Mouse (Mus musculus) urinary bladder, adult 18-20 months (tissue): Measurements from ENCODE around the gene Slc9a4.
"Not testable (repeated sequence)": the region's sequence is repeated elsewhere in the genome, so short reads cannot be mapped to it uniquely, and the experiment has no call there.

Experiments
- DNase-seq, 2 experiments: peaks; one replicate each; pipeline ENCODE4 v3.0.0; 2022; ENCODE audit warnings: low spot score in 2 of 2, mixed read lengths in 2 of 2

Slc9a4 gene

GRCm38 (mm10) chr1:40579784-40580183 lies at the start of gene Slc9a4:
TSS of gene Slc9a4 (plus strand) at chr1:40580081.
- peak; percentile 11 to 30 for DNase-seq

- no peak for DNase-seq
These were observed 42.3 kb upstream of the Slc9a4 start for GRCm38 (mm10) chr1:40537577-40537976.

GRCm38 (mm10) chr1:40544650-40545049 lies 35.2 kb upstream of the Slc9a4 start:
- DNase-seq = peak; percentile 21 to 22

- no peak for DNase-seq
These were observed 33.2 kb upstream of the Slc9a4 start for GRCm38 (mm10) chr1:40546645-40547044.

GRCm38 (mm10) chr1:40547064-40547572 lies 32.8 kb upstream of the Slc9a4 start:
- no peak for DNase-seq

- no peak for DNase-seq
These were observed 32.1 kb upstream of the Slc9a4 start for GRCm38 (mm10) chr1:40547762-40548161.

- no peak for DNase-seq
These were observed 10.5 kb upstream of the Slc9a4 start for GRCm38 (mm10) chr1:40569374-40569773.

GRCm38 (mm10) chr1:40580269-40580668 lies 388 bp downstream of the Slc9a4 start:
- no peak for DNase-seq

GRCm38 (mm10) chr1:40586776-40587175 lies 6.9 kb downstream of the Slc9a4 start:
- no peak for DNase-seq

DNA sequence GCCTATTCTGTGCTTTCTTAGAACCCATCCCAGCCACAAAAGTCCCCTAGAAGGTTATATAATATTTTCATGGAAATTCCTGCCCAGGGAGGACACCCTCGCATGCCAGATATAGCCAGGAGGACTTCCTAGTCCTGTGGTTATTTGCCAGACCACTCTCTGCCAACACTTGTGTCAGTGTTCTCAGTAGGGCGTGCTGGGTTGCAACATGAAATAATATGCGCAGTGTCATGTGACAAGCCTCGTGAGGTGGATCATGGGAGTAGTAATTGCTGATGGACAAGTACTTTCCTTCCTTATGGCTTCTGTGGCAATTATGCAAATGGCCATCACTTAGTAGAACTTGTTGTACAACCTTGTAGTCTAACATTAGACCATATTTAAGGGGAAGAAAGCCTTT lies 11.1 kb downstream of the Slc9a4 start:
- DNase-seq = no peak

DNA sequence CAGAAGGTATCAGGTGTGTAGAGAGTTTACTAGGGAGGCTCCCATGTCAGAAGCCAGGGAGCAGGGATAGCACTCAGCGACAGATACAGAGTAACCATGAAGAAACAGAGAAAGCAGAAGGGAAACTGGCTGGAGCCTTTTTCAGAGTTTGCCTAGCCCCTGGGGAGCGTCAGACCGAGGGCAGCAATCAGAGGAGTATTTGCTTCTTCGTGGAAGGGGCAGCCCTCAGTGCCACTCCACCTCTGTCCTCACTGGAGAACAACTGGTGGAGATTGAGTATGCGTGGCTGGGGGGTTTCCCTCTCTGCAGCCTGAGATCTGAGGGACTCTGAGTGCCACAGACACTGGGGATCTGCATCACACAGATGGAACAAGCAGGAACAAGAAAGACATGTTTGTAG lies 17.9 kb downstream of the Slc9a4 start:
- no peak for DNase-seq

DNA sequence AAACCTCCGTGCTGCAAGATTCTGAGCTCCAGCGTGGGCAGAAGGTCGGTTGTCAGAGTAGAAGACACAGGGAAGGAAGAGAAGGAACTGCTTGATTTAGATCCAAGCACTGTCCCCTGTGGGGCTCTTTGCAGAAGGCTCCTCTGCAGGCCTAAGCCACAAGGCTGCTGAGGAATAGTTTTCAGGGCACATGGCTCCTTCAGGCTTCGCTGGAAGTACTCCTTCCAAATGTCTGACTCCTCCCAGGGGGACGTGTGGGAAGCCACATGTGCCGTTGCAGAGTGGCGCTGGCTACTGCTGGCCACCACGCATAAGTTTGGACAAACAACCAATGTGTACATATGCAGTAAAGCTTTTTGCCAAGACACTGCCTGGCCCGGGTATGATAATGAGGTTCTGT lies 19.8 kb downstream of the Slc9a4 start:
- not testable (repeated sequence) for DNase-seq

GRCm38 (mm10) chr1:40600394-40601327 lies 20.8 kb downstream of the Slc9a4 start:
- no peak for DNase-seq

DNA sequence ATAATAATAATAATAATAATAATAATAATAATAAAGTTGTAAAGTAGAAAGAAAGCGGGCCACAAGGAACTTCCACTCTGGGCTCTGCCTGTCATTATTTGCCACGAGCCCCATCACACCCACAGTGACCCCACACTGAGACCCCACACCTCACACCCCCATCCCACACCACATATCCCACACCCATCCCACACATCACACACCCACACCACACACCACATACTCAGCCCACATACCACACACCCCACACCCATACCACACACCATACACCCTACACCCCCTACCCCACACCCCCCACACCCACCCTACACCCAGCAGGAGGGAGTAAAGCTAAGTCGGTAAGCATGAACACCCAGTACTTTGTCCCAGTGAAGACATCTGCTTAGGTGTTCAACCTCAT lies 21.6 kb downstream of the Slc9a4 start:
- no peak for DNase-seq

DNA sequence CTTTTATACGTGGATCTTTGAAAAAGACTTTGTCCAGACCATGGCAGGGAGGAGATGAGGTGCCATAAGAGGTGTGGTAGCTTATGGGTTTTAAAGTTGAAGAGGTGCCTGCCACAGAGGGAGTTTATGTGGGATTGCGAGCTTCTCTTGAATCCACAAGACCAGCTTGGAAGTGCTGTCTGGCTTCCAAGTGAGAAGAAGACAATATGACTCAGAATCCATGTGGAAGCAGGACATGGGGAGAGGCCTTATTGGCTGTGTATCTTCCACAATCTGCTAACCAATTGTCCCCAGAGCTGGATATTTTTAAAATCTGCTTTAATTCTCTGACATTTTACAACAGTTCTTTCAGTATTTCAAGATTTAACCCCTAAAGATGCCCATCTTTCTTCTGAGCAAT lies 33.3 kb downstream of the Slc9a4 start:
- DNase-seq = no peak

- DNase-seq = no peak
These were observed 39.2 kb downstream of the Slc9a4 start for GRCm38 (mm10) chr1:40619093-40619492.

DNA sequence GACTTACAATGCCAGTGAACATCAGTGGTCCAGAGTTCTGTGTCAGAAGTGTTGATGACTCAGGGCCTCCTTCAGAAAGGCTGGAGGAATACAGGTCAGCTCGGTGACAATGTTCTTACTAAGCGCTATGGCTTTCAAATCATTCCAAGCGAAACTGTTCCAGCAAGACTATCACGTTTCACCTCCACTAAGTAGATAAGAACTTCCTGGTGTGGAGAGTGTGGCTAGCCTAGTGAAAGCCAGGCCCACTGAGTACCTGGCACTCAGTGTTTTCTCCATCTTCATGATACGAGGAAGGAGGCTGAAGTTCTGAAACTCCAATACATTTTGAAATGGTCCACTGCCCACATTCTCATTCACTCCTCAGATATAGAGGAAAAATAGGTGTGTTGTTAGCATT lies 40.0 kb downstream of the Slc9a4 start:
- DNase-seq = no peak

- no peak for DNase-seq
These were observed 45.1 kb downstream of the Slc9a4 start for GRCm38 (mm10) chr1:40624954-40625353.

DNA sequence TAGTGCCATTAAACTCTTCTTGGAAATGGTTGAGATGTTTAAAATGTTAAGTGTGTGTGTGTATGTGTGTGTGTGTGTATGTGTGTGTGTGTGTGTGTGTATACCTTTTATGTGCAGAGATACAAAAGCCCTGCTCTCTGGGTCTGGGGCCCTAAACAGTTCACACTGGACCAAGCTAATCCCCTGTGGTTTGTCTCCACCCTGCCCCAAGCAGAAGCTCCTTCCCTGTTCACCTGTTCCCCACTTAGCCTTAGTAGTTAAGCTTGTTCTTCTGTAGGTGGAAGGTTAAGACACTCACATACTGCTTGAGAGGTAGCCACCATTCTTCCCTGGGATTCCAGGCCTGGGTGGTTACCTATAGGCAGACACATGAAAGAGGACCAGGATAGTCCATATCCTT lies 47.1 kb downstream of the Slc9a4 start:
- no peak for DNase-seq

- DNase-seq = no peak
These were observed 48.6 kb downstream of the Slc9a4 start for GRCm38 (mm10) chr1:40628443-40628842.

DNA sequence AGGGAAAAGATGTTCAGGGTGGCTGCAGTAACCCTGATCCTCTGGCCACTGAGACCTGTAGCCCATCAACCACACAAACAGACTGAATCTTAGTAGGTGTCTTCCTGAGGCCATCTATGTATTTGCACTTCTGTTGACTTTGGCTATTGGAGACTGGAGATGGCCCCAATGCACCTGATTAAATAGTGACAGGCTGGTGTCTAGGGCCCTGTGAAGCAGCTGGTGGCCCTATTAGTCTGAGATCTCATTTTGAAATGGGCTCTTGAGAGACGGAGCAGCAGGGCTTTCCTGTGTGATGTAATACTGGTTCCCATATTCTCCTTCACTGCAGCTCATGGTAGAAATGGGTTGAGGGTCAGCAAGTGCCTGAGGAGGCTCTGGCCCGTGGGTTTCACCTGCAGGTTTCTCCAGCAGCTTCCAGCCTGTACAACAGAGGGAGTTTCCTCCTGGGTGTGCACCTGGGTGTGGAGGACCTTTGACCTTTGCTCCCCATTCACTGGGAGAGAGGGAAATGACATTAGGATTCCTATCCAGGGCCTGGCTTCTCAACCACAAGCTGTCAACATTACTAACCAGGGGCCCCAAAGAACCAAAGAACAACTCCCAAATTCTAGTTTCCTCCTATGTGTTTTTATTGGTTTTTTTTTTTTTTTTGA lies 52.7 kb downstream of the Slc9a4 start:
- no peak for DNase-seq

DNA sequence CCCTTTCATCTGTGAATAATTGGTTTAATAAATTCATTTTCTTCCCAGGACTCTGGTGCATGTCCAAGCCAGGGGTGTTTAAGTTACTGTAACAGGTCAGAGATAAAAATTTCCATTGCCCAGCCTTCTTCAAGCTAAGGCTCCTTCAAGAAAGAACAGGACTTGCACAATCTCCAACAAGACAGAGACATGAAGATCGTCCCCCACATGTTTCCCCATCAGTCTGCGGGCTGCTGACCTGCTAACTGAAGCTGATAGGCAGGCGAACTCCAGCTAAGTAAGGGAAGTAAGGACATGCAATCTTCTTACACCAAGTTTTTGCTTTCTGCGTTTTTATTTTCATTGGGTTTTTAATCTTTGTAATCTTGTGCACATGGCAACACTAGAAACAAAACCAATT lies 54.7 kb downstream of the Slc9a4 start:
- DNase-seq = no peak

DNA sequence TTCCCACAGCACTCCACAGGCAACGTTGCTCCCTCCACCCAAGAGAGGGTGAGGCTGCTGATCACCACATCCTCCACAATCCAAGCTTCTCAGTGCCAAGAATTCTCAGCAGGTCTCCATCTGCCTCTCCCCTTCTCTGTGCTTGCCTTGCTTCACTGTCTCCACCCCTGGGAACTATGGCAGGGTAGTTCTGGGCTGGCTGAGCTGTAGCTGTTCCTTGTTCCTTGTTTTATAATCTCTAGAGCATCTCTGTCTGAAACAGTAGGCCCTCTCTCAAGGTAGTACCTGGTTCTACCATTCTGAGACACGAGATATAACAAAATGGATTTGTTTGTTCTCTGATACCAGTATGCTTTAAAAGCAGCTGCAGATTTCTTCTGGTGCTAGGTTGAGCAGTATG lies 68.4 kb downstream of the Slc9a4 start:
- DNase-seq = no peak
